Mouse (Mus musculus) left cerebral cortex, adult 8-10 months (tissue): Measurements from ENCODE around the gene Insl3. TPM values are rescaled to one million over a fixed set of nuclear protein-coding genes. Genes with fewer than 3 reads are reported as not detected.
"Not testable (repeated sequence)": the region's sequence is repeated elsewhere in the genome, so short reads cannot be mapped to it uniquely, and the experiment has no call there.

Experiments
- DNase-seq, 2 experiments: peaks; one replicate each; pipeline ENCODE4 v3.0.0; 2022; ENCODE audit warnings: low spot score in 2 of 2
- total RNA-seq, 4 experiments: library from RNA; stranded (reverse); gene quantifications; 2 replicates each; pipeline ENCODE4 v1.2.4; 2022

Insl3 gene
- total RNA-seq, 4 experiments from 2014 or later: 1.4 to 3.2 (median 2.1) TPM

- DNase-seq: no peak
These were observed 20.3 kb downstream of the Insl3 start for GRCm38 (mm10) chr8:71709134-71709799.

DNA sequence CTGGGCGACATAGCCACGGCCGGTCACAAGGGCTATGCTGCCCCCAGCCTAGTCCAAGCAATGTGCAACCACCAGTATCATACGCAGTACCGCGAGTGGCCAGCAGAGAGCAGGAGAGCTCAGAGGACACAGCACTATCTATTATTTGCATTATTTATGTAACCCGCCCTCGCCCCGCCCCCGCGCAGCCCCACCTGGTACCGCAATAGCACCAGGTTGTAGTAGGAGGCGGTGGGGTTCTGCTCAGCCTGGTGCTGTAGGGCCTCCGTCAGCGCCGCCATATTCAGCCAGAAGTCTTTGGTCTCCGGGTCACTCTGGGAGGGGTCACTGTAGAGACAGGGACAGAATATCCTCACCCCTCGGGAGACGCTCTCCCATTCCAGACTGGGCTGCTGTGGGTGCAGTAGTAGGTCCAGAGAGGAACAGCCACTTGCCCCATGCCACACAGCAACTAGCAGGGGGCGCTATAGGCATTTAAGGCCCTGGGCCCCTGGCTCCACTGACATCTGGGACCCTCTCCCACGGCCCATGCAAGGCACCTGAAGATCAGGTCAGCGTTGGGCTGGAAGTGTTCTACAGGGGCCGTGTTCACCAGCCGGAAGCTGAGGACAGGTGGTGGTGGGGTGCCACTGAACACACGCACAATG, 20.9 kb downstream of the Insl3 start:
- peak; percentile 76 to 94 for DNase-seq

GRCm38 (mm10) chr8:71711574-71711973, 22.6 kb downstream of the Insl3 start:
- peak in 1 of 2 experiments; percentile 50 for DNase-seq

DNA sequence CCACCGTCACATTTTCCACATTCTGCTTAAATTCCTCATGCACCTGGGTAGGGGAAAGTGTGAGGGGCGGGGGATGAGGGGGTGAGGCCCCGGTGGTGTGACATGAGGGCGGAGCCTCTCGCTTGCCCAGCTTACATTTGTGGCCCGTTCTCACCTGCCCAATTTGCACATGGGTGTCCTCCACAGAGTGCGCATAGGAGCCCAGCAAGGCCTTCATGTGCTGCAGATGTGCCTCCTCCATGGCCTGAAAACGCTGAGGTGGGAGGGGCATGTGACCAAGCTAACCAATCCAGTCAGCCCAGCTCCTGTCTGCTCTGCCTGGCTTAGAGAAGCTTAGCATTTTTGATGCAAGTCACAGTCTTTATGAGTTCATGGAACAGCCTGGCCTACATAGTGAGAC, 26.5 kb downstream of the Insl3 start:
- peak in 1 of 2 experiments; percentile 59 for DNase-seq

DNA sequence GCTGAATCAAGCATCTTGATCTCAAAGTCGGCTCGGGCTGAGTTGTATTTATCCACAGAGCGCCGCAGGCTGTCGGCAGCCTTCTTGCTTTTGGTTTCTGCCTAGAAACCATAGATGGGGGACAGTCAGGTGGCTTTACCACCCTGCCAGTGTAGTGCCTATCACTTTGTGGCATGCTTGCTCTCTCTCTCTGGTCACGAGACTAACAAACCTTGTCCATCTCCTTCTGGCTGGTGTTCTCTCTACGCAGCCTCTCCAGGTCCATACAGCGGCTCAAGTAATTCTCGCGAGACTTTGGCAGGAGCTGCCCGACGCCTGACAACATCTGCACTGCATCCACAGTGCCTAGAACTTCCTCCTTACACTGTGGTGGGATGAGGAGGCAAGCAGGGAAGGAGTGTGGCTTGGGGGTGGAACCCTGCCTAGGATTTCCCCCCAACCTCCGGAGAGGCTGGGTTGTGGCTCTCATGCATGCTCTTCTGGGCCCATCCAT, 27.6 kb downstream of the Insl3 start:
- no peak for DNase-seq

- DNase-seq: peak in 1 of 2 experiments; percentile 41
These were observed 28.1 kb downstream of the Insl3 start for GRCm38 (mm10) chr8:71717096-71717495.

DNA sequence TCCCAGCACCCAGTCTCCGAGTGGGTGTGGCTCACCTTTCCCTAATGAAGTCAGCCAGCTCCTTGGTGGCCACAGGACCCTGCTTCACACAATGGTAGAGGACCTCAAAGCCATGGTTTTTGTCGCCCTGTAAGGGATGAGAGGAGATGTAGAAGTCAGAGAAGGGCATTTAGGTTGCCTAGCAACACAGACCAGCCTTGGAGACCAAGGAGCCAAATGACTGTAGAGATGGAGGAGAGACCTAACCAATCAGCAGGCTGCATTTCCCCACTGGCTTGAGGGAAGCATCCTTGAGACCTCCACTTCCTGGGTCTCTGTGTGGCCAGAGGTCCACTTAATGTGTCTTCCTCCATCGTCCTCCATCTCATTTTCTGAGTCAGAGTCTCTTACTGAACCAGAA, 29.2 kb downstream of the Insl3 start:
- DNase-seq: peak in 1 of 2 experiments; percentile 20

GRCm38 (mm10) chr8:71719218-71719617, 30.2 kb downstream of the Insl3 start:
- peak in 1 of 2 experiments; percentile 68 for DNase-seq

DNA sequence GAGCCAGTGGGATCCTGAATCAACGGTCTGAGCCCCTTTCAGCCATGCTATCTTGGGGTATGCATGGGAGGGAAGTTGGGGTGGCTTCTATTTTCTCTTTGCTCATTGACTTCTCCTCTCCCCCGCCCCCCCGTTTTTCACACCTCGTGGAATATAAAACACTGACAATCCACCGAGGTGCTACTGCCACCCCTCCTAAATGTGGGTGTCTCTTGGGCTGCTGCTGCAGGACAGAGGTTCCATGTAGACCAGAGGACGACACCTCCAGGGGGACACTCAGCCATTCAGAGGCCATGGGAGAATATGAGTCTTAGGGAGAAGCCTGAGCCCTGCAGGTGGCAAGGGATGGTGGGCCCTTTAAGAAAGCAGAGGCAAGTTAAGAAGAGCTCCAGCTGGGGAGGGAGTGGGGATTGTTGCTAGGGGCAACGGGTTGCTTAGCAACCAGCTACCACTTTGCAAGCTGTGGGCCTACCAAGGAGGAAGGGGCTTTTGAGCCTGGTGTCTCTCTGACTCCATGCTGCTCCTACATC, 31.0 kb downstream of the Insl3 start:
- peak in 1 of 2 experiments; percentile 77 for DNase-seq

DNA sequence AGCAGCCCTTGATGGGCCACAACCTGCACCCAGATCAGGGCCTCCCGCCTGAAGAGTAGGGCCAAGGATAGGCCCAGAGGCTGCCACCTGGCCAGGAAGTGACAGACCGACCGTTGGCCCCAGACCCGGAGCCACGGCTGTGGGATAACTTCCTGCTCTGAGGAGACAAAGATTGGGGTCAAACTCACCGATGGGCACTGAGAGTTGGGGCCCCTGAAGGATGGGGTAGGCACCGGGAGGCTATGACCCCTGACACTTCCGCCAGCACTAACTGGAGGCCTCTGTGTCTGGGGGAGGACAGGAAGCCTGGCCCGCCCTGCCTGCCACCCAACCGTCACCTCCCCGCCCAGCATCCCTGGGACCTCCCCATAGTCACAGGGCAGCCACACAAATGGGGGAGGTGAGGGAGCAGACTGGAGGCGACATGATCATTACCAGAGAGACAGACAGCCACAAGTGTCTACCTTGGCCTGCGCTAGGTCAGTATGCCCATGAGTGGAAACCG, 34.1 kb downstream of the Insl3 start:
- DNase-seq: no peak

DNA sequence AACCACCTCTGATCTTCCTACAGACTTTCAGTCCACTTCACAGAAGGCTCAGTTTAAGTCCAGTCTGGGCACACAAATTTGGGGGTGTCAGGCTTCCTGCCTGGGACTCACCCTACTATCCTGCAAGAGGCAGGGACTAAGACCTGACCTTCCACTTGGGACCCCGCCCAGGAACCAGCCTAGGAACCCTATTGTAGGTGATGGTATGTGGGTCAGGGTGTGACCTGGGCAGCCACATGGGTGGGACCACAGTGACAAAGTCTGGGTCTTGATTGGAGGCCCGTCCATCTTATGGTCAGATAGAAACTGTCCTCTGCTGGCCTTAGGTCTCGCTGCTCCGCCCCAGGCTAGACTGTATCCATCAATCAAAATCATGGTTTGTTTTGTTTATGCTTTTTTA, 35.4 kb downstream of the Insl3 start:
- DNase-seq: no peak

- DNase-seq: peak in 1 of 2 experiments; percentile 89
These were observed 36.3 kb downstream of the Insl3 start, which contains the start of gene Fcho1 for GRCm38 (mm10) chr8:71725122-71725924. Fcho1 (minus strand) TSS chr8:71725716.

GRCm38 (mm10) chr8:71728240-71728785, 39.3 kb downstream of the Insl3 start:
- no peak for DNase-seq

DNA sequence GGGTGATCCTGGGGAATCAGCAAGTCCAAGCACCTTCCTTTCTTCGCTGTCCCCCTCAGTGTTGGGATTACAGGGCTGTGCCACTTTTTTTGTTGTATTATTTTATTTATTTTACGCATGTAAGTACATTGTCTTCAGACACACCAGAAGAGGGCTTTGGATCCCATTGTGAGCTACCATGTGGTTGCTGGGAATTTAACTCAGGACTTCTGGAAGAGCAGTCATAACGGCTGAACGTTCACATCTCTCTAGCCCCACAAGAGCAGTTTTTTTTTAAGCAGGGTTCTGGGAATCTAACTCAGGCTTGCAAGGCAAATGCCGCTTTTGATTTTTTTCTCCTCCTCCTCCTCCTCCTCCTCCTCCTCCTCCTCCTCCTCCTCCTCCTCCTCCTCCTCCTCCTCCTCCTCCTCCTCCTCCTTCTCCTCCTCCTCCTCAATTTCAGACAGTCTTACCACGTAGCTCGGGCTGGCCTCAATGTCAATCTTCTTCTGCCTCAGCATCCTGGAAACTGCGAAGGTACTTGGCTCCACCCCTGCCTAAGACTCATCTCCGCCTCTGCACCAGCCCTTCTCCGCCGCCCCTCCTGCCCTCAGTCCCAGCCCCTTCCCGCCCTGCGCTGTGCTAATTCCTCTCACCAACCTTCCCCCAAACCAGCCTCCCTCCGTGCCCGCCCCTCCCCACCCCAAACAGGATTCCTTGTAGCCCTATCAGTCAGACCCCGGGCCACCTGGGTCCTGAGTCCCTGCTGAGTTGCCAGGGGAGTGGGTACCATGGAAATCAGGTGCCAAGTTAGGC, 40.0 kb downstream of the Insl3 start:
- no peak for DNase-seq

DNA sequence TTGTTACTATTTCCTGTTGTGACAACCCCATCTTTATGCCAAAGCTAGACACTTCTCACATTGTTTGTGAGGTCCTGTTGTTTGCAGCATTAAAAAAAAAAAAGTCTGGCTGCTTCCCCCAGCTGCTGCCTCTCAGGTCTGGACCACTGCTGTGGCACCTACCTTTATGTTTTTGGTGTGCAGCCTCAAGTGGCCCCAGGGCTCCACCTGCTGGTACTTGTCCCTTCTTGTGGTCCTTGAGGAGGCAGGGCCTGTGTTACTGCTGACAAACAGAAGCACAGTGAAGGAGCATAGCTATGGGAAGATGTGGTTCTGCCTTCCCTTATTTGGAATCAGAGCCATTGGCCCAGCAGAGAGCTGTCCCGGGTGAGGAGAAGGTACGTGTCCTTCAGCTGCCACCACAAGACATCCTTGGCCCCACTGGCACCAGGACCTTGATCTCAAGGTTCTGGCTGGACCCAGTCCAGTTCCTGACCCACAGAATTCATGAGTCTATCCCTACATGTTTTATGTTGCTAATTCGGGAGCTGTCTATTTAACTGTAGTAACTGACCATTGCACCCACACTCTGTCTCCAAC, 42.7 kb downstream of the Insl3 start:
- DNase-seq: no peak

GRCm38 (mm10) chr8:71738316-71738715, 49.3 kb downstream of the Insl3 start:
- not testable (repeated sequence) for DNase-seq
